In genomic region chr11:104451239-104451638, GRCm38 (mm10) we compare ENCODE assay signal across 12 mouse cellular contexts. TPM values are rescaled to one million over a fixed set of nuclear protein-coding genes. Genes with fewer than 3 reads are reported as not detected.
DNase-seq lines count a peak whose midpoint lies in the region; ATAC-seq and TF ChIP-seq lines count a peak whose summit lies in the region.
"Had no signal": no experiment of that assay in that cellular context is flagged by ENCODE, and none has a peak within 500 bp of the region (broad histone marks: within the 10 kb centered on the region; RNA-seq: fewer than 3 reads in every experiment).

No protein-coding gene starts in this region.

- no peak for TF ChIP-seq POLR2A in CH12.LX (IDR thresholded peaks at IDR 0.05; ENCODE audit: low read depth, low read length)

- no peak for TF ChIP-seq EP300 in CH12.LX (IDR thresholded peaks at IDR 0.05; ENCODE audit: low read length)

- no peak overlapping the region for H3K4me3 ChIP-seq in CH12.LX (replicated peaks in 1 of 3; ENCODE audit: low read depth in 2 of 3, low read length in 2 of 3, poor library complexity in 1 of 3)
- H3K4me3 ChIP-seq in forebrain, embryonic 12.5 days (replicated peaks) = no peak overlapping the region

- H3K27ac ChIP-seq in CH12.LX (ENCODE audit: insufficient read depth, low read depth) = no peak overlapping the region
- no peak overlapping the region for H3K27ac ChIP-seq in forebrain, embryonic 12.5 days

- ATAC-seq in megakaryocyte progenitor cell, adult 5-6 weeks (replicated peaks; ENCODE audit: poor library complexity) = peak; percentile 75
- ATAC-seq in forebrain, embryonic 12.5 days (ENCODE audit: low FRiP score) = no peak

- H3K4me1 ChIP-seq in CH12.LX (ENCODE audit: control insufficient read depth in 1 of 2, insufficient read depth in 2 of 2) = peaks cover 0 to 16% of the 10 kb centered on the region in 2 experiments; a peak in 2 of 4 replicates
- no peaks in the 10 kb centered on the region for H3K4me1 ChIP-seq in forebrain, embryonic 12.5 days

- H3K36me3 ChIP-seq in CH12.LX (replicated peaks in 1 of 2; ENCODE audit: control insufficient read depth in 1 of 2, insufficient read depth in 1 of 2, low read length in 1 of 2) = peaks cover 0 to 48% of the 10 kb centered on the region in 2 experiments
- no peaks in the 10 kb centered on the region for H3K36me3 ChIP-seq in forebrain, embryonic 12.5 days (replicated peaks)

- dilution Hi-C loops in CH12.LX (cut with MboI; ENCODE audit: extremely low pct_ligation_motif_present, extremely low pct_unique_long_range_greater_than_20kb, low sequenced_read_pairs) = no loop called here

- no peak overlapping the region for H3K4me2 ChIP-seq in CH12.LX (ENCODE audit: insufficient read depth, low read depth, poor library complexity, severe bottlenecking)
- no peak overlapping the region for H3K4me2 ChIP-seq in forebrain, embryonic 12.5 days
- H3K4me2 ChIP-seq: heart, embryonic 11.5 days had no signal

- H3K9ac ChIP-seq in CH12.LX (ENCODE audit: insufficient read depth, low read depth) = no peak overlapping the region
- H3K9ac ChIP-seq in forebrain, embryonic 12.5 days = no peak overlapping the region

- peak; percentile 25 to 34 for DNase-seq in kidney, postnatal 4 days
- no peak for DNase-seq in kidney, adult 11 months
- DNase-seq in CH12.LX (ENCODE audit: extremely low read depth) = no peak
- peak; percentile 63 for DNase-seq in R1 (ENCODE audit: low read depth, low spot score)
- DNase-seq in testis, postnatal 14 days (ENCODE audit: low spot score) = no peak
- DNase-seq: adrenal gland, postnatal 10 days; cerebellum, postnatal 36 days; kidney, adult 9 months; spleen, adult 18-20 months had no signal

- H3K27me3 ChIP-seq in CH12.LX (replicated peaks) = no peaks in the 10 kb centered on the region
- H3K27me3 ChIP-seq in forebrain, embryonic 12.5 days = no peaks in the 10 kb centered on the region

- WGBS in forebrain, embryonic 12.5 days = 97% methylated on average over 1 of the region's 1 CpGs

- TF ChIP-seq CTCF in CH12.LX (conservative IDR thresholded peaks at IDR 0.05 in 1 of 2, IDR thresholded peaks at IDR 0.05 in 1 of 2; ENCODE audit: low read depth in 2 of 2, low read length in 2 of 2) = peak; percentile 18 to 60; a peak in 2 of 4 replicates

- TF ChIP-seq RAD21 in CH12.LX (IDR thresholded peaks at IDR 0.05; ENCODE audit: low read depth, low read length) = peak; percentile 43

- in situ Hi-C loops in CH12.LX (cut with MboI; ENCODE audit: low pct_ligation_motif_present, low pct_unique_long_range_greater_than_20kb, low sequenced_read_pairs) = no loop called here

- H3K9me3 ChIP-seq in CH12.LX (replicated peaks; ENCODE audit: low read length) = peaks cover 3% of the 10 kb centered on the region
- no peaks in the 10 kb centered on the region for H3K9me3 ChIP-seq in forebrain, embryonic 12.5 days

- H3K79me2 ChIP-seq in CH12.LX (replicated peaks; ENCODE audit: control insufficient read depth, extremely low read depth, insufficient read depth, poor library complexity, severe bottlenecking) = peaks cover 25% of the 10 kb centered on the region

TF ChIP-seq in CH12.LX, 34 proteins besides CTCF, POLR2A, EP300 and RAD21:
- TF ChIP-seq MXI1 (IDR thresholded peaks at IDR 0.05; ENCODE audit: low read depth, low read length) = no peak
- peak; percentile 41 for TF ChIP-seq SMC3 (IDR thresholded peaks at IDR 0.05; ENCODE audit: low read depth, low read length)
- no peak for TF ChIP-seq ZC3H11A (IDR thresholded peaks at IDR 0.05; ENCODE audit: low read depth, low read length)
- TF ChIP-seq MYC (IDR thresholded peaks at IDR 0.05; ENCODE audit: low read depth, low read length) = 0 out of 2 replicates have a peak, but pooled peaks have one; percentile 28
- no peak for TF ChIP-seq NELFE (IDR thresholded peaks at IDR 0.05; ENCODE audit: low read depth, low read length)
- no peak for TF ChIP-seq ETS1 (conservative IDR thresholded peaks at IDR 0.05; ENCODE audit: low read depth, low read length)
- TF ChIP-seq RCOR1 (conservative IDR thresholded peaks at IDR 0.05; ENCODE audit: low read depth, low read length) = no peak
- no peak for TF ChIP-seq UBTF (IDR thresholded peaks at IDR 0.05; ENCODE audit: low read depth, low read length)
- TF ChIP-seq NRF1 (IDR thresholded peaks at IDR 0.05; ENCODE audit: low read depth, low read length) = no peak
- TF ChIP-seq IRF4 (IDR thresholded peaks at IDR 0.05; ENCODE audit: low read depth, low read length) = no peak

RNA-seq across cellular contexts. Expression of gene Kansl1, which starts 17.4 kb away (rescaled TPM):
- total RNA-seq in CH12.LX (2012; rRNA removed) (21.7 and 24.7 TPM in 2 replicates), CH12.LX (2014; rRNA removed) (12.0 and 17.3 TPM in 2 replicates)
- 46.6 and 48.4 TPM in 2 replicates for polyA plus RNA-seq in CH12.LX (2012; ENCODE audit: insufficient read length, low read depth)
- 62.8 and 64.0 TPM in 2 replicates for total RNA-seq in megakaryocyte progenitor cell, adult 5-6 weeks (2015)
- total RNA-seq in megakaryocyte progenitor cell, adult 5-6 weeks (2017) = 29.6 and 37.2 TPM in 2 replicates
- 34.9 and 36.2 TPM in 2 replicates for polyA plus RNA-seq in forebrain, embryonic 12.5 days (2016; fragmentation: Nextera tagmentation; extraction: Ambion mirVana)

Comparison
In these comparisons a context has a peak if more than half of its experiments do, and no peak if none do; other contexts are left out.
1. DNase-seq: peak in kidney, postnatal 4 days (2 of 2) and R1 (single experiment); none in kidney, adult 11 months (single experiment), CH12.LX (single experiment) and testis, postnatal 14 days (single experiment).